Mouse (Mus musculus): ENCODE results near the gene Selenop. TPM values are rescaled to one million over a fixed set of nuclear protein-coding genes. Genes with fewer than 3 reads are reported as not detected.
A peak's percentile ranks its signal among the peaks of the same experiment; 100 is the strongest.
"Not testable (repeated sequence)": the region's sequence is repeated elsewhere in the genome, so short reads cannot be mapped to it uniquely, and the experiment has no call there.

Gene Selenop
- total and polyA plus RNA-seq, 2 experiments from 2014 or later: 169 to 358 TPM

GRCm38 (mm10) chr15:3231004-3231403 is 37.3 kb upstream of the Selenop start:
- H3K4me2 ChIP-seq (ENCODE audit: low read depth, low read length): no peak overlapping the region
- H3K27me3 ChIP-seq (ENCODE audit: control insufficient read depth, insufficient read depth, low read length): no peaks in the 10 kb centered on the region
- no peak overlapping the region for H3K9ac ChIP-seq (replicated peaks; ENCODE audit: low read depth, low read length)
- no peak for TF ChIP-seq CTCF (IDR thresholded peaks at IDR 0.05; ENCODE audit: low read depth)
- no peak for TF ChIP-seq EP300 (IDR thresholded peaks at IDR 0.05; ENCODE audit: low read depth)
- no peak overlapping the region for H3K27ac ChIP-seq (ENCODE audit: low read depth)
- H3K36me3 ChIP-seq (replicated peaks; ENCODE audit: control insufficient read depth, insufficient read depth, low read length): no peaks in the 10 kb centered on the region
- peaks cover 13% of the 10 kb centered on the region for H3K4me1 ChIP-seq (ENCODE audit: control insufficient read depth, insufficient read depth)
- 91% methylated on average over 4 of the region's 4 CpGs for WGBS
- no peak for ATAC-seq (ENCODE audit: insufficient read depth, low read depth)
- H3K4me3 ChIP-seq (ENCODE audit: low read depth, low read length): no peak overlapping the region
- no peak for DNase-seq (ENCODE audit: low spot score)
- H3K9me3 ChIP-seq (replicated peaks; ENCODE audit: control insufficient read depth, low read length): no peaks in the 10 kb centered on the region

GRCm38 (mm10) chr15:3232168-3232835 is 36.0 kb upstream of the Selenop start:
- Histone ChIP-seq H3K27ac (ENCODE audit: low read depth) (no peak overlapping the region), H3K9ac (replicated peaks; ENCODE audit: low read depth, low read length) (no peak overlapping the region), H3K36me3 (replicated peaks; ENCODE audit: control insufficient read depth, insufficient read depth, low read length) (no peaks in the 10 kb centered on the region), H3K4me1 (ENCODE audit: control insufficient read depth, insufficient read depth) (peaks cover 12% of the 10 kb centered on the region), H3K27me3 (ENCODE audit: control insufficient read depth, insufficient read depth, low read length) (no peaks in the 10 kb centered on the region), H3K4me3 (ENCODE audit: low read depth, low read length) (no peak overlapping the region), H3K9me3 (replicated peaks; ENCODE audit: control insufficient read depth, low read length) (no peaks in the 10 kb centered on the region), H3K4me2 (ENCODE audit: low read depth, low read length) (no peak overlapping the region)
- WGBS: 57% methylated on average over 9 of the region's 9 CpGs
- ATAC-seq (ENCODE audit: insufficient read depth, low read depth): no peak
- TF ChIP-seq CTCF (IDR thresholded peaks at IDR 0.05; ENCODE audit: low read depth) (no peak), EP300 (IDR thresholded peaks at IDR 0.05; ENCODE audit: low read depth) (no peak)
- DNase-seq (ENCODE audit: low spot score): peak; percentile 18

- Histone ChIP-seq H3K4me3 (ENCODE audit: low read depth, low read length) (no peak overlapping the region), H3K9ac (replicated peaks; ENCODE audit: low read depth, low read length) (no peak overlapping the region), H3K27ac (ENCODE audit: low read depth) (no peak overlapping the region), H3K9me3 (replicated peaks; ENCODE audit: control insufficient read depth, low read length) (no peaks in the 10 kb centered on the region), H3K36me3 (replicated peaks; ENCODE audit: control insufficient read depth, insufficient read depth, low read length) (no peaks in the 10 kb centered on the region), H3K27me3 (ENCODE audit: control insufficient read depth, insufficient read depth, low read length) (no peaks in the 10 kb centered on the region), H3K4me2 (ENCODE audit: low read depth, low read length) (no peak overlapping the region), H3K4me1 (ENCODE audit: control insufficient read depth, insufficient read depth) (no peaks in the 10 kb centered on the region)
- WGBS: 92% methylated on average over 3 of the region's 3 CpGs
- no peak for ATAC-seq (ENCODE audit: insufficient read depth, low read depth)
- DNase-seq (ENCODE audit: low spot score): no peak
- TF ChIP-seq EP300 (IDR thresholded peaks at IDR 0.05; ENCODE audit: low read depth): no peak
Measured at GRCm38 (mm10) chr15:3233837-3234551, 34.4 kb upstream of the Selenop start.

- ATAC-seq (ENCODE audit: insufficient read depth, low read depth) (no peak), DNase-seq (ENCODE audit: low spot score) (no peak)
- H3K9ac ChIP-seq (replicated peaks; ENCODE audit: low read depth, low read length): no peak overlapping the region
- 87% methylated on average over 2 of the region's 2 CpGs for WGBS
- H3K36me3 ChIP-seq (replicated peaks; ENCODE audit: control insufficient read depth, insufficient read depth, low read length): no peaks in the 10 kb centered on the region
- no peak overlapping the region for H3K27ac ChIP-seq (ENCODE audit: low read depth)
- no peaks in the 10 kb centered on the region for H3K27me3 ChIP-seq (ENCODE audit: control insufficient read depth, insufficient read depth, low read length)
- TF ChIP-seq CTCF (IDR thresholded peaks at IDR 0.05; ENCODE audit: low read depth): no peak
- H3K9me3 ChIP-seq (replicated peaks; ENCODE audit: control insufficient read depth, low read length): no peaks in the 10 kb centered on the region
- H3K4me2 ChIP-seq (ENCODE audit: low read depth, low read length): no peak overlapping the region
- H3K4me1 ChIP-seq (ENCODE audit: control insufficient read depth, insufficient read depth): no peaks in the 10 kb centered on the region
- no peak overlapping the region for H3K4me3 ChIP-seq (ENCODE audit: low read depth, low read length)
Measured at GRCm38 (mm10) chr15:3236338-3236737, 32.0 kb upstream of the Selenop start.

GRCm38 (mm10) chr15:3237963-3238362 is 30.4 kb upstream of the Selenop start:
- Histone ChIP-seq H3K27ac (ENCODE audit: low read depth) (no peak overlapping the region), H3K36me3 (replicated peaks; ENCODE audit: control insufficient read depth, insufficient read depth, low read length) (no peaks in the 10 kb centered on the region), H3K4me3 (ENCODE audit: low read depth, low read length) (no peak overlapping the region), H3K9ac (replicated peaks; ENCODE audit: low read depth, low read length) (no peak overlapping the region), H3K27me3 (ENCODE audit: control insufficient read depth, insufficient read depth, low read length) (no peaks in the 10 kb centered on the region), H3K4me2 (ENCODE audit: low read depth, low read length) (no peak overlapping the region), H3K4me1 (ENCODE audit: control insufficient read depth, insufficient read depth) (no peaks in the 10 kb centered on the region), H3K9me3 (replicated peaks; ENCODE audit: control insufficient read depth, low read length) (no peaks in the 10 kb centered on the region)
- ATAC-seq (ENCODE audit: insufficient read depth, low read depth) (no peak), DNase-seq (ENCODE audit: low spot score) (no peak)
- 83% methylated on average over 1 of the region's 1 CpGs for WGBS
- no peak for TF ChIP-seq EP300 (IDR thresholded peaks at IDR 0.05; ENCODE audit: low read depth)

GRCm38 (mm10) chr15:3245036-3245435 is 23.3 kb upstream of the Selenop start:
- DNase-seq (ENCODE audit: low spot score); H3K9me3 ChIP-seq (replicated peaks; ENCODE audit: control insufficient read depth, low read length); H3K27ac ChIP-seq (ENCODE audit: low read depth); ATAC-seq (ENCODE audit: insufficient read depth, low read depth); H3K4me1 ChIP-seq (ENCODE audit: control insufficient read depth, insufficient read depth); H3K27me3 ChIP-seq (ENCODE audit: control insufficient read depth, insufficient read depth, low read length); H3K4me3 ChIP-seq (ENCODE audit: low read depth, low read length); H3K9ac ChIP-seq (replicated peaks; ENCODE audit: low read depth, low read length); H3K36me3 ChIP-seq (replicated peaks; ENCODE audit: control insufficient read depth, insufficient read depth, low read length); H3K4me2 ChIP-seq (ENCODE audit: low read depth, low read length): not testable (repeated sequence)
- 90% methylated on average over 10 of the region's 10 CpGs for WGBS
